Mouse (Mus musculus) ES-E14 (cell line): ENCODE measurements around the gene Sdhb.

Experiments
- CHD2 ChIP-seq: IDR thresholded peaks from 2 replicates; pipeline ENCODE4 v1.6.1; 2014; ENCODE audit warnings: mild to moderate bottlenecking, low read depth, low read length, inconsistent platforms
- HCFC1 ChIP-seq: IDR thresholded peaks from 2 replicates; pipeline ENCODE4 v1.6.1; 2012; ENCODE audit warnings: low read length, inconsistent platforms, borderline replicate concordance; ENCODE audit not compliant: insufficient read depth
- MAFK ChIP-seq: IDR thresholded peaks from 2 replicates; pipeline ENCODE4 v1.6.1; 2014; ENCODE audit warnings: mild to moderate bottlenecking, low read depth, low read length, inconsistent platforms; ENCODE audit not compliant: insufficient read depth
- ZNF384 ChIP-seq: IDR thresholded peaks from 2 replicates; pipeline ENCODE4 v1.6.1; 2012; ENCODE audit warnings: low read depth, low read length, inconsistent platforms

- TF ChIP-seq MAFK = no peak
- no peak for TF ChIP-seq ZNF384
- no peak for TF ChIP-seq CHD2
- TF ChIP-seq HCFC1 = no peak
Measured at GRCm38 (mm10) chr4:141014856-141015255, 53.9 kb downstream of the Sdhb start.
